Mouse (Mus musculus) spleen, adult 2 months (tissue): ENCODE data around the gene Ndc80.

Experiments
- CTCF ChIP-seq: fragments of 200-500 bp; IDR thresholded peaks from 2 replicates; pipeline ENCODE4 v1.5.1; 2011; ENCODE audit warnings: mild to moderate bottlenecking, inconsistent platforms; ENCODE audit not compliant: insufficient read depth, insufficient read length, insufficient replicate concordance; ENCODE audit errors: extremely low read depth
- POLR2A ChIP-seq: fragments of 200-500 bp; IDR thresholded peaks from 2 replicates; pipeline ENCODE4 v1.6.1; 2011; ENCODE audit warnings: low read depth, low read length, inconsistent platforms

- TF ChIP-seq POLR2A: no peak
- TF ChIP-seq CTCF: no peak
These were observed 25.2 kb upstream of the Ndc80 start, which contains the start of gene Spdya for GRCm38 (mm10) chr17:71551757-71552451.
